Mouse (Mus musculus) right cerebral cortex, postnatal 4 days (tissue): ENCODE measurements around the gene Cdk5rap1.

Source experiments
- DNase-seq: peaks from one replicate; pipeline ENCODE4 v3.0.0-alpha.2; 2022

Gene Cdk5rap1

GRCm38 (mm10) chr2:154372842-154373500 is at the start of gene Cdk5rap1:
Gene Cdk5rap1 (minus strand): TSS chr2:154373010.
- no peak for DNase-seq

- DNase-seq = no peak
These were observed 49.4 kb upstream of the Cdk5rap1 start for GRCm38 (mm10) chr2:154422181-154422580.

GRCm38 (mm10) chr2:154420942-154421731 is 48.3 kb upstream of the Cdk5rap1 start:
- no peak for DNase-seq

GRCm38 (mm10) chr2:154419631-154420515 is 47.1 kb upstream of the Cdk5rap1 start:
- no peak for DNase-seq

- no peak for DNase-seq
These were observed 45.2 kb upstream of the Cdk5rap1 start for GRCm38 (mm10) chr2:154418001-154418400.

GRCm38 (mm10) chr2:154417107-154417506 is 44.3 kb upstream of the Cdk5rap1 start:
- DNase-seq = peak; percentile 96

- no peak for DNase-seq
These were observed 39.3 kb upstream of the Cdk5rap1 start for GRCm38 (mm10) chr2:154412018-154412666.

GRCm38 (mm10) chr2:154410355-154410754 is 37.5 kb upstream of the Cdk5rap1 start:
- peak; percentile 55 for DNase-seq

GRCm38 (mm10) chr2:154407643-154408445 is 35.0 kb upstream of the Cdk5rap1 start, which contains the start of gene Snta1:
Gene Snta1 (minus strand): TSS chr2:154408099.
- peak; percentile 77 for DNase-seq

GRCm38 (mm10) chr2:154407063-154407642 is 34.3 kb upstream of the Cdk5rap1 start:
- DNase-seq = no peak

GRCm38 (mm10) chr2:154405447-154405994 is 32.7 kb upstream of the Cdk5rap1 start:
- DNase-seq = no peak

- no peak for DNase-seq
These were observed 30.0 kb upstream of the Cdk5rap1 start for GRCm38 (mm10) chr2:154402811-154403210.

GRCm38 (mm10) chr2:154401976-154402375 is 29.2 kb upstream of the Cdk5rap1 start:
- DNase-seq = no peak

- DNase-seq = no peak
These were observed 26.5 kb upstream of the Cdk5rap1 start for GRCm38 (mm10) chr2:154399325-154399724.

- DNase-seq = no peak
These were observed 25.5 kb upstream of the Cdk5rap1 start for GRCm38 (mm10) chr2:154398267-154398666.

GRCm38 (mm10) chr2:154396529-154396928 is 23.7 kb upstream of the Cdk5rap1 start:
- DNase-seq = no peak

- no peak for DNase-seq
These were observed 21.8 kb upstream of the Cdk5rap1 start for GRCm38 (mm10) chr2:154394602-154395001.

GRCm38 (mm10) chr2:154390180-154390964 is 17.6 kb upstream of the Cdk5rap1 start:
- DNase-seq = peak; percentile 50

- no peak for DNase-seq
These were observed 6.3 kb upstream of the Cdk5rap1 start for GRCm38 (mm10) chr2:154379103-154379502.
